Mouse (Mus musculus) liver, embryonic 14.5 days (tissue): ENCODE measurements at regions not wholly inside any gene's neighbourhood (a gene's known extent, or its start where the extent isn't known, plus 50 kb on each side); places are given as distances from the start of the nearest gene placed in this dataset.

ENCODE experiments used
- CTCF ChIP-seq: IDR thresholded peaks from 2 replicates; pipeline ENCODE4 v1.5.1; 2016; ENCODE audit warnings: antibody characterized with exemption, low read depth, control low read depth
- EP300 ChIP-seq: IDR thresholded peaks from 2 replicates; pipeline ENCODE4 v1.6.1; 2016; ENCODE audit warnings: antibody characterized with exemption, low read depth

- TF ChIP-seq CTCF = no peak
- TF ChIP-seq EP300 = no peak
These were observed 64.5 kb upstream of the Adcy1 start for GRCm38 (mm10) chr11:6998810-6999209.
